Mouse (Mus musculus) MEL (cell line): ENCODE data around the gene Ginm1. TPM values are rescaled to one million over a fixed set of nuclear protein-coding genes. Genes with fewer than 3 reads are reported as not detected.

Experiments
- DNase-seq: peaks from one replicate; pipeline ENCODE4 v3.0.0; 2011; ENCODE audit warnings: low read depth, low spot score
- H3K27ac ChIP-seq: 2 replicates; pipeline ENCODE4 v1.5.1; 2012; ENCODE audit warnings: low read depth, mild to moderate bottlenecking, control low read depth, low read length, moderate library complexity; ENCODE audit not compliant: control insufficient read depth
- H3K27me3 ChIP-seq, 2 experiments: fragments of 150-350 bp in 1 of 2; sonication (generic) in 1 of 2; 2 replicates each; pipeline ENCODE4 v1.6.1; 2012; ENCODE audit warnings: low read length in 2 of 2, mild to moderate bottlenecking in 2 of 2, improper control_type of control experiment in 1 of 2, moderate library complexity in 1 of 2; ENCODE audit not compliant: insufficient read depth in 2 of 2, control insufficient read depth in 1 of 2
- H3K36me3 ChIP-seq, 2 experiments: 2 replicates each; pipeline ENCODE4 v1.6.1; 2012 to 2014; ENCODE audit warnings: low read length in 2 of 2, improper control_type of control experiment in 1 of 2, inconsistent platforms in 1 of 2, mild to moderate bottlenecking in 1 of 2; ENCODE audit not compliant: insufficient read depth in 2 of 2, control insufficient read depth in 1 of 2
- H3K4me1 ChIP-seq, 2 experiments: fragments of 150-350 bp in 1 of 2; sonication (generic) in 1 of 2; 2 replicates each; pipeline ENCODE4 v1.6.1; 2012; ENCODE audit warnings: low read length in 2 of 2, improper control_type of control experiment in 1 of 2, mild to moderate bottlenecking in 1 of 2; ENCODE audit not compliant: insufficient read depth in 2 of 2, control insufficient read depth in 1 of 2
- H3K4me3 ChIP-seq, 2 experiments: fragments of 150-350 bp in 1 of 2; sonication (generic) in 1 of 2; 2 replicates each; pipeline ENCODE4 v1.5.1; 2012; ENCODE audit warnings: low read depth in 2 of 2, low read length in 2 of 2, mild to moderate bottlenecking in 2 of 2, moderate library complexity in 2 of 2, control low read depth in 1 of 2, improper control_type of control experiment in 1 of 2; ENCODE audit not compliant: control insufficient read depth in 1 of 2, insufficient read depth in 1 of 2
- H3K79me2 ChIP-seq: 2 replicates; pipeline ENCODE4 v1.6.1; 2012; ENCODE audit warnings: mild to moderate bottlenecking, low read length, moderate library complexity; ENCODE audit not compliant: control insufficient read depth, poor library complexity, insufficient read depth
- H3K9ac ChIP-seq: 2 replicates; pipeline ENCODE4 v1.6.1; 2012; ENCODE audit warnings: low read depth, mild to moderate bottlenecking, control low read depth, low read length, moderate library complexity; ENCODE audit not compliant: control insufficient read depth, poor library complexity, severe bottlenecking
- H3K9me3 ChIP-seq: fragments of 150-350 bp; sonication (generic); replicated peaks from 2 replicates; pipeline ENCODE4 v1.6.1; 2012; ENCODE audit warnings: mild to moderate bottlenecking, low read length, improper control_type of control experiment, moderate library complexity; ENCODE audit not compliant: insufficient read depth
- CHD1 ChIP-seq: IDR thresholded peaks from 2 replicates; pipeline ENCODE4 v1.6.1; 2012; ENCODE audit warnings: low read depth, mild to moderate bottlenecking, inconsistent platforms, low read length, improper control_type of control experiment
- E2F4 ChIP-seq: IDR thresholded peaks from 2 replicates; pipeline ENCODE4 v1.6.1; 2011; ENCODE audit warnings: low read depth, low read length, improper control_type of control experiment, borderline replicate concordance
- ELF1 ChIP-seq: IDR thresholded peaks from 2 replicates; pipeline ENCODE4 v1.6.1; 2014; ENCODE audit warnings: low read depth, mild to moderate bottlenecking, inconsistent platforms, low read length, improper control_type of control experiment, moderate library complexity
- EP300 ChIP-seq, 2 experiments: IDR thresholded peaks; 2 replicates each; pipeline ENCODE4 v1.6.1; 2011; ENCODE audit warnings: improper control_type of control experiment in 2 of 2, low read length in 2 of 2, low read depth in 1 of 2, mild to moderate bottlenecking in 1 of 2
- ETS1 ChIP-seq: IDR thresholded peaks from 2 replicates; pipeline ENCODE4 v1.6.1; 2012; ENCODE audit warnings: low read depth, mild to moderate bottlenecking, inconsistent platforms, low read length, improper control_type of control experiment, moderate library complexity
- GABPA ChIP-seq: IDR thresholded peaks from 2 replicates; pipeline ENCODE4 v1.6.1; 2012; ENCODE audit warnings: low read depth, mild to moderate bottlenecking, inconsistent platforms, low read length, improper control_type of control experiment, moderate library complexity
- HCFC1 ChIP-seq: IDR thresholded peaks from 2 replicates; pipeline ENCODE4 v1.6.1; 2012; ENCODE audit warnings: low read depth, mild to moderate bottlenecking, inconsistent platforms, low read length, improper control_type of control experiment, moderate library complexity
- KAT2A ChIP-seq: conservative IDR thresholded peaks from 2 replicates; pipeline ENCODE4 v1.6.1; 2012; ENCODE audit warnings: low read depth, low read length, improper control_type of control experiment, inconsistent platforms
- MAX ChIP-seq: IDR thresholded peaks from 2 replicates; pipeline ENCODE4 v1.6.1; 2011; ENCODE audit warnings: low read length, improper control_type of control experiment
- MAZ ChIP-seq: IDR thresholded peaks from 2 replicates; pipeline ENCODE4 v1.6.1; 2012; ENCODE audit warnings: low read depth, mild to moderate bottlenecking, inconsistent platforms, low read length, improper control_type of control experiment
- MEF2A ChIP-seq: IDR thresholded peaks from 2 replicates; pipeline ENCODE4 v1.6.1; 2014; ENCODE audit warnings: low read depth, mild to moderate bottlenecking, inconsistent platforms, low read length, improper control_type of control experiment; ENCODE audit not compliant: poor library complexity, insufficient replicate concordance, severe bottlenecking; ENCODE audit errors: extremely low read depth
- MXI1 ChIP-seq: IDR thresholded peaks from 2 replicates; pipeline ENCODE4 v1.6.1; 2011; ENCODE audit warnings: mild to moderate bottlenecking, low read depth, low read length, improper control_type of control experiment
- MYC ChIP-seq: IDR thresholded peaks from 2 replicates; pipeline ENCODE4 v1.6.1; 2011; ENCODE audit warnings: low read depth, mild to moderate bottlenecking, low read length, improper control_type of control experiment, moderate library complexity
- NELFE ChIP-seq: IDR thresholded peaks from 2 replicates; pipeline ENCODE4 v1.6.1; 2011; ENCODE audit warnings: low read depth, low read length, improper control_type of control experiment
- NRF1 ChIP-seq: IDR thresholded peaks from 2 replicates; pipeline ENCODE4 v1.6.1; 2014; ENCODE audit warnings: low read depth, mild to moderate bottlenecking, inconsistent platforms, low read length, improper control_type of control experiment, moderate library complexity; ENCODE audit not compliant: poor library complexity, insufficient read depth, severe bottlenecking
- POLR2A ChIP-seq, 2 experiments: IDR thresholded peaks; 2 replicates each; pipeline ENCODE4 v1.6.1; 2011 to 2012; ENCODE audit warnings: low read length in 2 of 2, mild to moderate bottlenecking in 2 of 2, control low read depth in 1 of 2, improper control_type of control experiment in 1 of 2, low read depth in 1 of 2, moderate library complexity in 1 of 2; ENCODE audit not compliant: control insufficient read depth in 1 of 2, insufficient read depth in 1 of 2, poor library complexity in 1 of 2
- POLR2AphosphoS2 ChIP-seq: IDR thresholded peaks from 2 replicates; pipeline ENCODE4 v1.6.1; 2011; ENCODE audit warnings: low read length, improper control_type of control experiment
- RAD21 ChIP-seq: IDR thresholded peaks from 2 replicates; pipeline ENCODE4 v1.6.1; 2011; ENCODE audit warnings: mild to moderate bottlenecking, low read depth, low read length, improper control_type of control experiment
- SIN3A ChIP-seq: IDR thresholded peaks from 2 replicates; pipeline ENCODE4 v1.6.1; 2012; ENCODE audit warnings: low read length, improper control_type of control experiment, inconsistent platforms
- SMC3 ChIP-seq: IDR thresholded peaks from 2 replicates; pipeline ENCODE4 v1.6.1; 2011; ENCODE audit warnings: low read depth, low read length, improper control_type of control experiment
- TAL1 ChIP-seq: IDR thresholded peaks from 2 replicates; pipeline ENCODE4 v1.6.1; 2012; ENCODE audit warnings: mild to moderate bottlenecking, inconsistent platforms, low read length, moderate library complexity, mixed read lengths
- TBP ChIP-seq: IDR thresholded peaks from 2 replicates; pipeline ENCODE4 v1.8.0; 2011; ENCODE audit warnings: low read depth, low read length, improper control_type of control experiment
- UBTF ChIP-seq: IDR thresholded peaks from 2 replicates; pipeline ENCODE4 v1.6.1; 2012; ENCODE audit warnings: low read depth, mild to moderate bottlenecking, inconsistent platforms, low read length, improper control_type of control experiment, moderate library complexity, borderline replicate concordance; ENCODE audit not compliant: insufficient read depth
- ZKSCAN1 ChIP-seq: IDR thresholded peaks from 2 replicates; pipeline ENCODE4 v1.6.1; 2012; ENCODE audit warnings: low read depth, mild to moderate bottlenecking, inconsistent platforms, low read length, improper control_type of control experiment, moderate library complexity
- ZMIZ1 ChIP-seq: IDR thresholded peaks from 2 replicates; pipeline ENCODE4 v1.6.1; 2012; ENCODE audit warnings: low read depth, mild to moderate bottlenecking, inconsistent platforms, low read length, improper control_type of control experiment, moderate library complexity
- ZNF384 ChIP-seq: IDR thresholded peaks from 2 replicates; pipeline ENCODE4 v1.6.1; 2012; ENCODE audit warnings: low read depth, mild to moderate bottlenecking, inconsistent platforms, low read length, improper control_type of control experiment
- polyA plus RNA-seq, 2 experiments: library from polyadenylated mRNA; stranded (reverse) in 1 of 2; unstranded in 1 of 2; fragments of >175 nt in 1 of 2; fragments of >200 nt in 1 of 2; gene quantifications; 2 replicates each; pipeline versions ENCODE4 v1.2.1 to v1.2.4; 2012; ENCODE audit warnings: low replicate concordance in 2 of 2, low read depth in 1 of 2; ENCODE audit not compliant: insufficient read length in 2 of 2, insufficient read depth in 1 of 2, missing spikeins in 1 of 2
- total RNA-seq: library from RNA; depleted of rRNA; stranded (reverse); fragments of 300-350 nt; gene quantifications from 2 replicates; pipeline ENCODE4 v1.2.3, GENCODE M21; 2012

Ginm1 gene
- total and polyA plus RNA-seq, 3 experiments: 9.2 to 13.8 TPM; not detected in 1

DNA sequence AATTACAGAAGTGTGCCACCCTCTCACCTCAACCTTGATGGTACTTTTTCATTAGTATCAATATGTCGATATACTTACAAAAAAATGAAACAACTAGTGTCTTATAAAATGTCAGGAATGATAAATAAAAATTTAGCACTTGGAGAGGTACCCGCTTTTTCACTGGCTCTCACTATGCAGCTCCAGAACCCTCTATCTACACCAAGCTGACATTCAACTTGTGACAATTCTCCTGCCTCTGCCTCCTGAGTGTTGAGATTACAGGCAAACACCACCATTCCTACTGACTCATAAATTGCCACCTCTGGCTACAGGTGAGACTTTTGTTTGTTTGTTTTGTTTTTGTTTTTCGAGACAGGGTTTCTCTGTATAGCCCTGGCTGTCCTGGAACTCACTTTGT, 11.4 kb downstream of the Ginm1 start:
- Histone ChIP-seq H3K4me3 (peak overlapping the region; percentile 60 to 83), H3K79me2 (peaks cover 5% of the 10 kb centered on the region; the same call in 1 of the 2 replicates), H3K36me3 (peaks cover 0 to 6% of the 10 kb centered on the region in 2 experiments; a peak in 1 of 4 replicates), H3K4me1 (peaks cover 0 to 5% of the 10 kb centered on the region in 2 experiments; a peak in 3 of 4 replicates), H3K9ac (peak overlapping the region; percentile 86), H3K27me3 (no peaks in the 10 kb centered on the region), H3K27ac (peak overlapping the region; percentile 65), H3K9me3 (no peaks in the 10 kb centered on the region)
- TF ChIP-seq MXI1 (0 out of 2 replicates have a peak, but pooled peaks have one; percentile 37), ETS1 (0 out of 2 replicates have a peak, but pooled peaks have one; percentile 4), ZMIZ1 (no peak)
- no peak for DNase-seq

DNA sequence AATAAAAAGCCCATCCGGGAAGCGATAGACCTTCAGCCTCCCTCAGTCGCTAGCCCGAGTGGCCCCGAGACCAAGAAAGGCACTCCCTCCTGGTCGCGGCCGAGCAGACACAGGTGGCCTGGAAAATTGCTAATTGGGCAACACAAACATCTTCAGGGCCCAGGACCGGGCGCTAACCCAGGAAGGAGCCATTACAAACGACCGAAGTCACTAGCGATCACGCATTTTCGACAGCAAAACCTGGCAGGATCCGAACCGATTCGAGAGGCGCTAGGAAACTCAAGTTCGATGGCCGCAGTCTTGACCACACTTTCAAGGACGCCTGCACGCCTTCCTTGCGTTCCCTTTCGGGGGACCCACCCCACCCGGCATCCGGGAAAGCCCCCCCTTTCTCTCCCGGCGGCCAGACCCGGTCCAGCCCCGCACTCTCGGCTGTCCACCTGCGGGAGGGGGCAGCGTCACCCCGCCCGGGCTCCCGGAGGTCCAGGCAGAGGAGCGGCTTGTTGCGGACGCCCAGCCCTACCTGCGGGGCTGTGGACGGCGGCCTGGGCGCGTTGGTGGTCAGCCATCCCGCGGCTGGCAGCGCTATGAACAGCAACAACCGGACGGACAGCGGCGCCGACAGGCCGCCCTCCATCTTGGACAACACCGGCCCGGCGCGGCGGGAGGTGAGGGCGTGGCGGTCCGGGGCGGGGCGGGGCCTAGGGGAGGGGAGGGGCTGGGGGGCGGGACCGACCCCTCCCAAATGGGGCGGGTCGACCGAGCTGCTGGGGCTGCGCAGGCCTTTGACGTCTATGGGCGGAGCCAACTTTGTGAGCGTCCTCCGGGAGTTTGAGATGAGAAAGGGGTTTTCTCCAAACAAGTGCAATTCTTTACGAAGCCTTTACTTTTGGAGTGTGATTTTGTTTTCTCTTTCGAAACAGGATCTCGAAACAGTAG, 12.1 kb downstream of the Ginm1 start:
- peak overlapping the region; percentile 92 to 98 for H3K4me3 ChIP-seq
- no peak for TF ChIP-seq TAL1
- TF ChIP-seq ZKSCAN1: no peak
- TF ChIP-seq POLR2A (IDR thresholded peaks at IDR 0.05; ENCODE audit: control insufficient read depth in 1 of 2, insufficient read depth in 1 of 2, low read depth in 1 of 2, low read length in 2 of 2, poor library complexity in 1 of 2): peak; percentile 76 to 80
- peak; percentile 66 for TF ChIP-seq NRF1
- no peak for TF ChIP-seq EP300 (IDR thresholded peaks at IDR 0.05; ENCODE audit: low read depth in 1 of 2, low read length in 2 of 2)
- TF ChIP-seq E2F4: no peak
- peak; percentile 59; the same call in 1 of the 2 replicates for TF ChIP-seq TBP
- TF ChIP-seq MEF2A: no peak
- no peak for TF ChIP-seq RAD21
- TF ChIP-seq ZMIZ1: 0 out of 2 replicates have a peak, but pooled peaks have one; percentile 46
- TF ChIP-seq ZNF384: no peak
- no peak for TF ChIP-seq ETS1
- TF ChIP-seq NELFE: peak; percentile 72
- TF ChIP-seq GABPA: no peak
- no peak for TF ChIP-seq SMC3
- no peak for TF ChIP-seq UBTF
- 0 out of 2 replicates have a peak, but pooled peaks have one; percentile 34 for TF ChIP-seq MAZ
- peak; percentile 67 for TF ChIP-seq SIN3A
- no peak for TF ChIP-seq CHD1
- peak; percentile 47; the same call in 1 of the 2 replicates for TF ChIP-seq POLR2AphosphoS2
- 0 out of 2 replicates have a peak, but pooled peaks have one; percentile 20 for TF ChIP-seq MAX
- TF ChIP-seq KAT2A: no peak
- TF ChIP-seq MYC: no peak
- TF ChIP-seq HCFC1: peak; percentile 73
- TF ChIP-seq ELF1: 0 out of 2 replicates have a peak, but pooled peaks have one; percentile 5
- peaks cover 5% of the 10 kb centered on the region; the same call in 1 of the 2 replicates for H3K79me2 ChIP-seq
- peaks cover 0 to 6% of the 10 kb centered on the region in 2 experiments; a peak in 1 of 4 replicates for H3K36me3 ChIP-seq
- no peaks in the 10 kb centered on the region for H3K9me3 ChIP-seq
- peak; percentile 91 for DNase-seq
- peak overlapping the region; percentile 86 for H3K9ac ChIP-seq
- no peaks in the 10 kb centered on the region for H3K27me3 ChIP-seq
- H3K4me1 ChIP-seq: peaks cover 0 to 5% of the 10 kb centered on the region in 2 experiments; a peak in 3 of 4 replicates
- peak overlapping the region; percentile 65 for H3K27ac ChIP-seq
